Comparison of ENCODE assay signal across 7 mouse cellular contexts in the genomic region with DNA sequence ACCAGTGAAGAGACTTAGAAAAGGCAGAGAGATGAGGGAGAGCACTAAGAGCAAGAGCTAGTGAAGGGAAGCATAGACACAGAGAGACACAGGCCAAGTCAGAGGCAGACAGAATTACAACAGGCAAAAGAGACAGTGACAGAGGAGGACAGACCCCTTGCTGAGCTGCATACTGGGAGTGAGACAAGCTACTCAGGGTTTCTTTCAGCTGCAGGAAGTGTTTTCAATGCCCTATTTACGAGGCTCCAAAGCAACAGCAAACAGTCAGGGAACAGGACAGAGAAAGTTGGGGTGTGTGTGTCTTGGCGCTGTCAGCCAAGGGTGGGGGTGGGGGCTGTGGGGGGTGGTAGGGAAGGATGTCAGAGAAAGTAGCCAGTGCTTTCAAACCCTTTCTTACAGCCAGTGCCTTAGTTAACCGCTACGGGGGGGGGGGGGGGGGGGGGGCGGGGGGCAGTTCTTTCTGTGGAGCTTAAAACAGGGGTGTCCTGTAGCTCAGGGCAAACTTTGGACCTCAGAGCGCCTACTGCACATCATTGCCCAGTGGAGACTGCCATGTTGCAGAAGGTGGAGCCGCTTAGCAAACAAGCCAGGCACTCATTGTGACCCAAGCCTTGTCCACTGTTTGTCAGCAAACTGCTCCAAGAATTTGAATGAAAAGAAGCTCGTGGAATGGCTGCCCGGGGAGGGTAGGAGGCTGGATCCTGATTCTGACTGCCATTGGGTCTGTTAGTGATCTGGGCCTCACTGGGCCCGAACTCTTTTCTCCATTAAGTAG. TPM values are rescaled to one million over a fixed set of nuclear protein-coding genes. Genes with fewer than 3 reads are reported as not detected.
A peak's percentile ranks its signal among the peaks of the same experiment; 100 is the strongest.
DNase-seq lines count a peak whose midpoint lies in the region; ATAC-seq and TF ChIP-seq lines count a peak whose summit lies in the region.

Gene Timp4, minus strand, starts transcription at position 107 of the 775 bp plus-strand sequence.

- ATAC-seq in embryonic facial prominence, embryonic 14.5 days (ENCODE audit: low read depth), result no peak
- no peak for ATAC-seq in heart, postnatal 0 days (ENCODE audit: insufficient read depth, low read depth)
- no peak for ATAC-seq in limb, embryonic 13.5 days (ENCODE audit: low FRiP score, low read depth)

- peak within 1 kb of the TSS; percentile 52 for H3K4me2 ChIP-seq in embryonic facial prominence, embryonic 14.5 days (ENCODE audit: low read depth, low read length)
- peak within 1 kb of the TSS; percentile 45 for H3K4me2 ChIP-seq in heart, postnatal 0 days (ENCODE audit: low read depth, low read length)
- H3K4me2 ChIP-seq in limb, embryonic 13.5 days (replicated peaks), result peak within 1 kb of the TSS; percentile 67

- H3K36me3 ChIP-seq in embryonic facial prominence, embryonic 14.5 days (ENCODE audit: control insufficient read depth, insufficient read depth, low read length), result no peaks in the 10 kb centered on the region
- H3K36me3 ChIP-seq in heart, postnatal 0 days (replicated peaks; ENCODE audit: control insufficient read depth, insufficient read depth, low read length), result no peaks in the 10 kb centered on the region
- H3K36me3 ChIP-seq in limb, embryonic 13.5 days, result no peaks in the 10 kb centered on the region

- no peak for DNase-seq in left cerebral cortex, adult 2 months (ENCODE audit: extremely low spot score in 1 of 2, low spot score in 2 of 2)
- no peak for DNase-seq in left cerebral cortex, adult 11 months (ENCODE audit: low spot score)
- DNase-seq in embryonic facial prominence, embryonic 14.5 days (ENCODE audit: low spot score), result no peak
- DNase-seq in heart, postnatal 0 days (ENCODE audit: low spot score), result no peak
- DNase-seq in ovary, postnatal 10 days (ENCODE audit: low spot score), result no peak
- no peak for DNase-seq in cerebellum, adult 8-10 months

- TF ChIP-seq EP300 in heart, postnatal 0 days (IDR thresholded peaks at IDR 0.05; ENCODE audit: low read depth), result no peak

- intact Hi-C loops in left cerebral cortex, adult 2 months (cut with DNase I), result no loop called here

- TF ChIP-seq CTCF in left cerebral cortex, adult 2 months (IDR thresholded peaks at IDR 0.05), result no peak
- no peak for TF ChIP-seq CTCF in heart, postnatal 0 days (IDR thresholded peaks at IDR 0.05; ENCODE audit: low read depth)

- H3K4me1 ChIP-seq in embryonic facial prominence, embryonic 14.5 days (ENCODE audit: control insufficient read depth, insufficient read depth, low read length), result peaks cover 6% of the 10 kb centered on the region; the same call in 1 of the 2 replicates
- peaks cover 6% of the 10 kb centered on the region; the same call in 1 of the 2 replicates for H3K4me1 ChIP-seq in heart, postnatal 0 days (ENCODE audit: control insufficient read depth, insufficient read depth)
- H3K4me1 ChIP-seq in limb, embryonic 13.5 days, result peaks cover 11% of the 10 kb centered on the region

- peak within 1 kb of the TSS; percentile 42 for H3K9ac ChIP-seq in embryonic facial prominence, embryonic 14.5 days (ENCODE audit: low read depth, low read length)
- peak within 1 kb of the TSS; percentile 32; the same call in 1 of the 2 replicates for H3K9ac ChIP-seq in heart, postnatal 0 days (replicated peaks; ENCODE audit: low read depth, low read length)
- no peak within 1 kb of the TSS for H3K9ac ChIP-seq in limb, embryonic 13.5 days

- H3K27me3 ChIP-seq in embryonic facial prominence, embryonic 14.5 days (replicated peaks; ENCODE audit: control insufficient read depth, insufficient read depth, low read length), result no peaks in the 10 kb centered on the region
- H3K27me3 ChIP-seq in heart, postnatal 0 days (ENCODE audit: control insufficient read depth, insufficient read depth, low read length), result peaks cover 58% of the 10 kb centered on the region
- H3K27me3 ChIP-seq in limb, embryonic 13.5 days, result no peaks in the 10 kb centered on the region

- peak within 1 kb of the TSS; percentile 21 for H3K4me3 ChIP-seq in left cerebral cortex, adult 2 months
- peak within 1 kb of the TSS; percentile 18; the same call in 1 of the 2 replicates for H3K4me3 ChIP-seq in embryonic facial prominence, embryonic 14.5 days (ENCODE audit: low read depth, low read length)
- H3K4me3 ChIP-seq in heart, postnatal 0 days (ENCODE audit: low read depth, low read length), result peak within 1 kb of the TSS; percentile 29
- peak within 1 kb of the TSS; percentile 31 for H3K4me3 ChIP-seq in limb, embryonic 13.5 days

- H3K27ac ChIP-seq in left cerebral cortex, adult 2 months, result peak within 1 kb of the TSS; percentile 75
- H3K27ac ChIP-seq in embryonic facial prominence, embryonic 14.5 days (replicated peaks; ENCODE audit: low read depth, low read length), result no peak within 1 kb of the TSS
- peak within 1 kb of the TSS; percentile 52; the same call in 1 of the 2 replicates for H3K27ac ChIP-seq in heart, postnatal 0 days (ENCODE audit: low read depth)
- H3K27ac ChIP-seq in limb, embryonic 13.5 days, result no peak within 1 kb of the TSS

- WGBS in embryonic facial prominence, embryonic 14.5 days, result 42% methylated on average over 6 of the region's 10 CpGs
- 43% methylated on average over 7 of the region's 10 CpGs for WGBS in heart, postnatal 0 days
- WGBS in limb, embryonic 13.5 days, result 40% methylated on average over 7 of the region's 10 CpGs

- H3K9me3 ChIP-seq in embryonic facial prominence, embryonic 14.5 days (ENCODE audit: control insufficient read depth, low read length), result no peaks in the 10 kb centered on the region
- no peaks in the 10 kb centered on the region for H3K9me3 ChIP-seq in heart, postnatal 0 days (replicated peaks; ENCODE audit: control insufficient read depth, low read length)
- H3K9me3 ChIP-seq in limb, embryonic 13.5 days, result no peaks in the 10 kb centered on the region

RNA-seq across cellular contexts. Expression of gene Timp4, which starts in this region (rescaled TPM):
- total RNA-seq in left cerebral cortex, adult 2 months (2021), result 10 to 100 TPM; 13.7 to 18.9 TPM
- 0.76 and 1.2 TPM in 2 replicates for polyA plus RNA-seq in embryonic facial prominence, embryonic 14.5 days (2014; fragmentation: Nextera tagmentation; extraction: Ambion mirVana)
- total RNA-seq in heart, postnatal 0 days (2014; rRNA removed; ENCODE audit: low replicate concordance), result 4.6 and 8.8 TPM in 2 replicates
- polyA plus RNA-seq in heart, postnatal 0 days (2015; fragmentation: Nextera tagmentation; extraction: Ambion mirVana), result 9.7 TPM in 2 replicates
- polyA plus RNA-seq in limb, embryonic 13.5 days (2015; fragmentation: Nextera tagmentation; extraction: Ambion mirVana), result 0.59 and 0.72 TPM in 2 replicates

Comparison
In these comparisons a context has a peak if more than half of its experiments do, and no peak if none do; other contexts are left out.
1. H3K27ac ChIP-seq: peak in left cerebral cortex, adult 2 months (single experiment) and heart, postnatal 0 days (single experiment); none in embryonic facial prominence, embryonic 14.5 days (single experiment) and limb, embryonic 13.5 days (single experiment).
2. Peak in every context shown above with its lines, with median percentiles within 50 percentile points of each other: H3K4me3 ChIP-seq and H3K4me2 ChIP-seq.